In the genomic region with DNA sequence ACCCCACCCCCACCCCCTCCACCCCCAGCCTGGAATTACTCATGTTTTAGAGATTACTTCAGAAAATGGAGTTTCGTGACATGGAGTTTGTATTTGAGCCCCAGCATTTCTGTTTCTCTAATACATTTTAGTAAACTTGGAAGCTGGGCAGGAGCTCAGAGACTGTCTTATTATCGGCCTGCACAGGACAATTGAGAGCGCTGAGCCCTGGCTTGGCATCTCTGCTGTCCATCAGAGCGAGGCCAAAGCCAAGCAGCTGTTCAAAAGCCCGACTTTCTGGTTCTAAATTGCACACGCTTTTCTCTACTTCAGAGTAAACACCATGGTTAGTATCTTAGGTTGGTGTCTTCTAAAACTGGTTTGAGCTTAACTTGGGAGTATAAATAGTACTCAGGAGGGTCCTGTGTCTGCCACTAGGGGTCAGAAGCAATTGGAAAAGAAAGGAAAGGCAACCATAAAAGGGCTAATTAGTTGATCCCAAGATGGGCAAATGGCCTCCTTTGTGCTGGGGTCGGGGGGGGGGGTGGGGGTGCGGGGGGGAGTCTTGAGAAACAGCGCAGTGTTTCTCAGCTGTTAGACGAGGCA, we compare ENCODE assay signal across 11 mouse cellular contexts.
DNase-seq lines count a peak whose midpoint lies in the region; ATAC-seq and TF ChIP-seq lines count a peak whose summit lies in the region.
"Had no signal": no experiment of that assay in that cellular context is flagged by ENCODE, and none has a peak within 500 bp of the region (broad histone marks: within the 10 kb centered on the region; RNA-seq: fewer than 3 reads in every experiment).

No protein-coding gene starts in this region.

- H3K4me1 ChIP-seq in embryonic facial prominence, embryonic 14.5 days (ENCODE audit: control insufficient read depth, insufficient read depth, low read length) = peaks cover 8% of the 10 kb centered on the region; the same call in 1 of the 2 replicates
- no peaks in the 10 kb centered on the region for H3K4me1 ChIP-seq in midbrain, postnatal 0 days (ENCODE audit: insufficient read depth, low read length)

- no peak overlapping the region for H3K9ac ChIP-seq in embryonic facial prominence, embryonic 14.5 days (ENCODE audit: low read depth, low read length)
- no peak overlapping the region for H3K9ac ChIP-seq in midbrain, postnatal 0 days (replicated peaks; ENCODE audit: low read length, poor library complexity, severe bottlenecking)
- H3K9ac ChIP-seq: heart, embryonic 12.5 days had no signal

- 42% methylated on average over 10 of the region's 10 CpGs for WGBS in embryonic facial prominence, embryonic 14.5 days
- 37% methylated on average over 10 of the region's 10 CpGs for WGBS in midbrain, postnatal 0 days

- H3K4me2 ChIP-seq in embryonic facial prominence, embryonic 14.5 days (ENCODE audit: low read depth, low read length) = no peak overlapping the region
- H3K4me2 ChIP-seq in midbrain, postnatal 0 days (ENCODE audit: low read depth, low read length, poor library complexity, severe bottlenecking) = no peak overlapping the region
- H3K4me2 ChIP-seq: heart, embryonic 12.5 days had no signal

- H3K4me3 ChIP-seq in layer of hippocampus, adult 2 months = no peak overlapping the region
- H3K4me3 ChIP-seq in embryonic facial prominence, embryonic 14.5 days (ENCODE audit: low read depth, low read length) = no peak overlapping the region
- H3K4me3 ChIP-seq in midbrain, postnatal 0 days (ENCODE audit: low read depth, low read length) = no peak overlapping the region
- H3K4me3 ChIP-seq: heart, embryonic 12.5 days; megakaryocyte, embryonic 14.5 days had no signal

- 0 out of 2 replicates have a peak, but pooled peaks have one; percentile 30 for ATAC-seq in embryonic facial prominence, embryonic 14.5 days (ENCODE audit: low read depth)
- ATAC-seq in midbrain, postnatal 0 days (ENCODE audit: low FRiP score) = no peak

- TF ChIP-seq CTCF in layer of hippocampus, adult 2 months (conservative IDR thresholded peaks at IDR 0.05) = peak; percentile 68
- TF ChIP-seq CTCF in midbrain, postnatal 0 days (IDR thresholded peaks at IDR 0.05) = peak; percentile 67

- peak; percentile 42 for DNase-seq in embryo, embryonic 10 days (ENCODE audit: low spot score)
- DNase-seq in embryo, embryonic 9.5 days (ENCODE audit: extremely low spot score) = no peak
- no peak for DNase-seq in layer of hippocampus, adult 2 months (ENCODE audit: low spot score in 2 of 2)
- no peak for DNase-seq in layer of hippocampus, postnatal 36 days
- DNase-seq in embryonic facial prominence, embryonic 14.5 days (ENCODE audit: low spot score) = no peak
- DNase-seq in midbrain, postnatal 0 days (ENCODE audit: low spot score) = peak; percentile 44
- no peak for DNase-seq in spleen, postnatal 36 days (ENCODE audit: low spot score in 2 of 2)
- no peak for DNase-seq in right cerebral cortex, postnatal 36 days (ENCODE audit: low spot score in 2 of 2)
- DNase-seq: kidney, postnatal 14 days had no signal

- H3K27ac ChIP-seq in layer of hippocampus, adult 2 months = no peak overlapping the region
- H3K27ac ChIP-seq in embryonic facial prominence, embryonic 14.5 days (replicated peaks; ENCODE audit: low read depth, low read length) = no peak overlapping the region
- no peak overlapping the region for H3K27ac ChIP-seq in midbrain, postnatal 0 days (ENCODE audit: low read depth, low read length)

- no peaks in the 10 kb centered on the region for H3K9me3 ChIP-seq in embryonic facial prominence, embryonic 14.5 days (ENCODE audit: control insufficient read depth, low read length)
- no peaks in the 10 kb centered on the region for H3K9me3 ChIP-seq in midbrain, postnatal 0 days (ENCODE audit: low read length)
- H3K9me3 ChIP-seq: heart, embryonic 12.5 days; megakaryocyte, embryonic 14.5 days had no signal

- H3K27me3 ChIP-seq in embryonic facial prominence, embryonic 14.5 days (replicated peaks; ENCODE audit: control insufficient read depth, insufficient read depth, low read length) = no peaks in the 10 kb centered on the region
- no peaks in the 10 kb centered on the region for H3K27me3 ChIP-seq in midbrain, postnatal 0 days (ENCODE audit: insufficient read depth, low read length)
- H3K27me3 ChIP-seq: heart, embryonic 12.5 days; megakaryocyte, embryonic 14.5 days had no signal

- no peaks in the 10 kb centered on the region for H3K36me3 ChIP-seq in embryonic facial prominence, embryonic 14.5 days (ENCODE audit: control insufficient read depth, insufficient read depth, low read length)
- H3K36me3 ChIP-seq in midbrain, postnatal 0 days (ENCODE audit: insufficient read depth, low read length) = no peaks in the 10 kb centered on the region
- H3K36me3 ChIP-seq: heart, embryonic 12.5 days had no signal

Comparison
In these comparisons a context has a peak if more than half of its experiments do, and no peak if none do; other contexts are left out.
1. DNase-seq: peak in embryo, embryonic 10 days (single experiment) and midbrain, postnatal 0 days (single experiment); none in embryo, embryonic 9.5 days (single experiment), layer of hippocampus, adult 2 months (0 of 2), layer of hippocampus, postnatal 36 days (0 of 2), embryonic facial prominence, embryonic 14.5 days (single experiment), spleen, postnatal 36 days (0 of 2) and right cerebral cortex, postnatal 36 days (0 of 2).